Mouse (Mus musculus) limb, embryonic 10.5 days (tissue): ENCODE measurements around the gene Tapt1. TPM values are rescaled to one million over a fixed set of nuclear protein-coding genes. Genes with fewer than 3 reads are reported as not detected.
"Not testable (repeated sequence)": the region's sequence is repeated elsewhere in the genome, so short reads cannot be mapped to it uniquely, and the experiment has no call there.

ENCODE experiments used
- DNase-seq: peaks from one replicate; pipeline ENCODE4 v3.0.0-alpha.2; 2017; ENCODE audit warnings: low spot score
- H3K27ac ChIP-seq: fragments of 300-500 bp; sonication (generic); 2 replicates; pipeline ENCODE4 v1.5.1; 2016; ENCODE audit warnings: mild to moderate bottlenecking
- H3K27me3 ChIP-seq: fragments of 300-500 bp; sonication (generic); 2 replicates; pipeline ENCODE4 v1.6.1; 2016; ENCODE audit warnings: low read depth, mild to moderate bottlenecking; ENCODE audit not compliant: poor library complexity, severe bottlenecking
- H3K36me3 ChIP-seq: fragments of 300-500 bp; sonication (generic); 2 replicates; pipeline ENCODE4 v1.6.1; 2016; ENCODE audit warnings: mild to moderate bottlenecking, moderate library complexity
- H3K4me1 ChIP-seq: fragments of 300-500 bp; sonication (generic); 2 replicates; pipeline ENCODE4 v1.6.1; 2016
- H3K4me3 ChIP-seq: fragments of 300-500 bp; sonication (generic); 2 replicates; pipeline ENCODE4 v1.5.1; 2016; ENCODE audit warnings: mild to moderate bottlenecking, moderate library complexity
- H3K9me3 ChIP-seq: fragments of 300-500 bp; sonication (generic); replicated peaks from 2 replicates; pipeline ENCODE4 v1.6.1; 2016; ENCODE audit warnings: mild to moderate bottlenecking
- WGBS: fragments of 180-500 bp; shearing (Covaris S2); methylation state at CpG from one replicate; pipeline ENCODE4 v1.1.7; 2016; 5-methylcytosine and 5-hydroxymethylcytosine counted together
- polyA plus RNA-seq: library from polyadenylated mRNA; unstranded; fragments of >200 nt; fragmentation: Nextera tagmentation; extraction: Ambion mirVana; gene quantifications from 2 replicates; pipeline ENCODE4 v1.2.1, GENCODE M21; 2016

The Tapt1 gene
- polyA plus RNA-seq: 30.5 and 32.4 TPM in 2 replicates

DNA sequence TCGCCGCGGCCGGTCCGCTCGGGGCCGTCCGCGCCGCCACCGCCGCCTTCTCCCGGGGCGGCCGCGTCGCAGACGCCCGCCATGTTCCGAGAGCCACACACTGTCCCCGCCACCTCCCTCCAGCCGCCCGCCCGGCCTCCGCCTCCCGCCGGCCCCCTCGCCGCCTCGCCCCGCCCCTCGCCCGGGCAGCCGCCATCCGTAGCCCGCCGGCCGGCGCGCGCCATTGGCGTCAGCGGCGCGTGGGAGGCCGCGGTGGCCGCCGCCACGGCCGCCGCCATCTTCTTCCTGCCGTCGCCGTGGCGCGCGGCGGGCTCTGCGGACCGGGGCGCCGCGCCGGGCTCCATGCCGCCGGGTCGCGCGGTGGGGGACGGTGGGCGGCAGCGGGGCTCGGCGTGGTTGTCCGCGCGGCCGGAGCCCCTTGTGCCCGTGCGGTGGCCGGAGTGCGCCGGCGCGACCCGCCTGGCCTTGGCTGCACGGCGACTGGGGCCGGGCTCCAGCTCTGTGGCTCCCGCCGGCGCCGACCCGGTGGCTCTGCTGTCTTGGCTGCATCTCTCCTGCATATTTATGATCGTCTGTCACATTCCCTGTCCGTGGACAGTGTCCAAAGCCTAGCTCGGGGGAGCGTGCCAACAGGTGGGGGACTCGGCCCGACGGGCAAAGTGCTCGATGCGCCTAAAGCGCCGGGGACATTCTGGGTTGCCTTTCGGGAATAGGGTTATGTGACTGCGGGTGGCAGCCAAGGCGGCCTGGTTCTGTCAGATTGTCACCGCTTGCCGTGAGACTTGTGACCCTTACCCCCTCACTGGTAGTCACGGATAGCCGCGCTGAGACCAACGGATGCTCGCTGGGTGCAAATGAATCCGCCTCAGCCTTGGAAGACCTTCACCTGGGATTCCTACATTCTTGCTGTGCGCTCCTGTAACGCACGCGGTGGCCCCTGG is at the start of gene Tapt1:
Gene Tapt1, minus strand, starts transcription at position 106 of the 941 bp plus-strand sequence.
- H3K27me3 ChIP-seq: no peaks in the 10 kb centered on the region
- H3K36me3 ChIP-seq: peaks cover 6% of the 10 kb centered on the region; the same call in 1 of the 2 replicates
- DNase-seq: peak; percentile 88
- H3K9me3 ChIP-seq: no peaks in the 10 kb centered on the region
- peak within 1 kb of the TSS; percentile 94 for H3K4me3 ChIP-seq
- H3K27ac ChIP-seq: peak within 1 kb of the TSS; percentile 99
- WGBS: under 1% methylated on average over 113 of the region's 121 CpGs
- H3K4me1 ChIP-seq: peaks cover 34% of the 10 kb centered on the region

DNA sequence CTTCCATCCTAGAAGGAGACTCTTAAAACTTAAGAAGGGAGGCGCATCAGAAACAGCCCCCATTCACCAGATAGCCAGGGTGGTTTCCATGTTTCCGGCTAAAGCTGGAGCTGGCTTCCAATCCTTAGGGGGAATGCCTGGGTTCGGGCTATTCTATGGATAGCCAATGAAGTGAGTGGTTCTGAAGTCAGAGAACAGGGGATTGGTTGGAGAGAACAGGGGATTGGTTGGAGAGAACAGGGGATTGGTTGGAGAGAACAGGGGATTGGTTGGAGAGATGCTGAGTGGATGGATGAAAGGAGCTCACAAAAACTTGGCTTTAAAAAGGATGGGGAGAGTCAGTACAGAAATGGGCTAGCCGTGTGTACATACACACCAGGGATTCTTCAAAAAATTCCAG is 45.1 kb upstream of the Tapt1 start:
- no peaks in the 10 kb centered on the region for H3K36me3 ChIP-seq
- no peaks in the 10 kb centered on the region for H3K27me3 ChIP-seq
- DNase-seq: no peak
- 89% methylated on average over 4 of the region's 4 CpGs for whole genome bisulfite sequencing
- no peak overlapping the region for H3K4me3 ChIP-seq
- no peaks in the 10 kb centered on the region for H3K4me1 ChIP-seq
- H3K9me3 ChIP-seq: no peaks in the 10 kb centered on the region
- H3K27ac ChIP-seq: no peak overlapping the region

DNA sequence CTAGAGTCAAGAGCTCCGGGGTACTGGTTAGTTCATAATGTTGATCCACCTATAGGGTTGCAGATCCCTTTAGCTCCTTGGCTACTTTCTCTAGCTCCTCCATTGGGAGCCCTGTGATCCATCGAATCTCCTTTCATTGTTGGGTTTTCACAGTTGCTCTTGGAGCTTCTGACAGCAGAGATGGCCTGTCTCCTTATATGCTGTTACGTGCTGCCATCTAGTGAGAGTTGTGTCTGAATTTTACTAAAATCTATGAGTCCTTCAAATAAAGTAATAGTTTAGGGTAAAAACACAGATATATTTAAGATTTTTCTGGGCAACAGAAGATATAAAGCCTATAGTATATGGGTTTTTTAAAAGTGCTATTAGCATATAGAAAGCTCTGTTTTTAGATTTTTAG is 42.1 kb upstream of the Tapt1 start:
- not testable (repeated sequence) for H3K9me3 ChIP-seq, H3K4me1 ChIP-seq, DNase-seq, H3K27ac ChIP-seq, H3K36me3 ChIP-seq, H3K4me3 ChIP-seq, H3K27me3 ChIP-seq
- WGBS: 76% methylated on average over 3 of the region's 3 CpGs

DNA sequence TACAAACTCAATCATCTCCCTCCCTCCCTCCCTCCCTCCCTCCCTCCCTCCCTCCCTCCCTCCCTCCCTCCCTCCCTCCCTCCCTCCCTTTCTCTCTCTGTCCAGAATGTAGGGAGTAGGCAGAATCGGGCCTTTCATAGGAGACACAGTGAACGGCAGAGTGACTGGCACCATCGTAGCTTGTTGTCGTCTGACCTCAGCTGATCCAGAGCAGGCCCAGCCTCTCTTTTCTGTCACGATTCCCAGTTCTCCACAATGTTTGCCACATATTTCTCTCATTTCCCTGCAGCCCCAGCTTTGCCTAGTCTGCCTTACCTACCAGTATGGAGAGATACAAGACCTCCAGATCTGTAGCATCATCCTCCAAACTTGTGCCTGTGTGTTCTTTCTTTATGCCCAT is 35.3 kb upstream of the Tapt1 start:
- Histone ChIP-seq H3K4me1 (no peaks in the 10 kb centered on the region), H3K9me3 (no peaks in the 10 kb centered on the region), H3K27me3 (no peaks in the 10 kb centered on the region), H3K36me3 (no peaks in the 10 kb centered on the region), H3K4me3 (no peak overlapping the region), H3K27ac (no peak overlapping the region)
- no peak for DNase-seq
- 85% methylated on average over 5 of the region's 5 CpGs for WGBS

DNA sequence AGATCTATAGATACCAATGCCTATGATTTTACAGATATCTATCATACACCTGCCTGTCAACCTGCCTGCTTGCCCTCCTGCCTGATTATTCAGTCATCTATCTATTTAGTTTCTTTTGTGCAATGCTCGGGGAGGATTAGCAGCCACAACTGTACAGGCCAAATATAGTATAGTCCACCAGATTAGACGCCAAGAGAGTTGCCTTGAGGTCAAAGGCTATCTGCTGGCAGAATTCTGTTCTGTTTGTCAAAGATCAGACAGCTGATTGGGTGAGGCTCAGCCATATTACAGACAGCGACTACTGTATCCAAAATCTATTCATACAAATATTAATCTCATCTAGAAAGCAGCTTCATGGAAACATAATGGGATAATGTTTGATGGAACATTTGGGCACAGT is 34.7 kb upstream of the Tapt1 start:
- no peak overlapping the region for H3K27ac ChIP-seq
- H3K36me3 ChIP-seq: no peaks in the 10 kb centered on the region
- H3K4me1 ChIP-seq: no peaks in the 10 kb centered on the region
- WGBS: 76% methylated on average over 3 of the region's 3 CpGs
- no peak overlapping the region for H3K4me3 ChIP-seq
- no peak for DNase-seq
- H3K9me3 ChIP-seq: no peaks in the 10 kb centered on the region
- H3K27me3 ChIP-seq: no peaks in the 10 kb centered on the region

DNA sequence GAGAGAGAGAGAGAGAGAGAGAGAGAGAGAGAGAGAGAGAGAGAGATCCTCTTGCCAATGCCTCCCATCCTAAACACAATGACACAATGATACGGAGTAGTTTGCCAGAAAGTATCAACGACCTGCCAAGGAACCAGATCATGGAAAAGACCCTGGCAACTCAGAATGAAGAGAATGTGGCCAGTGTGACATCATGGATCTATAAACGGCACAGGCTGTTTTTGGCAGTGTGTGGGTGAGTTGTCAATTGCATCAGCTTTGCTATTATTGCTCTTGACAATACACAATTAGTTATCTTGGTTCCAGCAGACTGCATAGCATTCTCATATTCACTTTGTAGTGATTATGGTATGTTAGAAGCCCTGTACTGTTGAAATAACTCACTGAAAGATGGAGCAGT is 33.3 kb upstream of the Tapt1 start:
- H3K9me3 ChIP-seq: no peaks in the 10 kb centered on the region
- WGBS: 91% methylated on average over 3 of the region's 3 CpGs

DNA sequence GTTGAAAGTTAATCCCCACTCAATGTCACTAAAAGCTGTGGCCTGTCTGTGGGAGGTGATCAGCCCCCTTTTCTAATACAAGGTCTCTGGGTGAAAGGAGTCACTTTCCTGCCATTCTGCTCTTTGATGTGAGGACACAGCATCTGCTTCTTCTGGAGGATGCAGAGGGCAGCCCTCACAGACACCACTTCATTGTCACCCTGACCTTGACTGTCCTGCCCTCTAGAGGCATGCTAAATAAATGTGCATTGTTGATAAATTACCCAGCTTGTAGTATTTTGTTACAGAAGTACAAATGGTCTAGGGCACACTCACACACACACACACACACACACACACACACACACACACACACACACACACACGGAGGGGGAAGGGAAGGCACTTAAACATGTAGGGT is 31.7 kb upstream of the Tapt1 start:
- H3K4me1 ChIP-seq: no peaks in the 10 kb centered on the region
- H3K36me3 ChIP-seq: no peaks in the 10 kb centered on the region
- no peak overlapping the region for H3K27ac ChIP-seq
- no peak for DNase-seq
- no peak overlapping the region for H3K4me3 ChIP-seq
- 40% methylated on average over 1 of the region's 1 CpGs for WGBS
- H3K27me3 ChIP-seq: no peaks in the 10 kb centered on the region
- H3K9me3 ChIP-seq: no peaks in the 10 kb centered on the region

More for the DNA sequence above, 33.3 kb upstream of the Tapt1 start:
- Histone ChIP-seq H3K4me3 (no peak overlapping the region), H3K27me3 (no peaks in the 10 kb centered on the region), H3K4me1 (no peaks in the 10 kb centered on the region), H3K36me3 (no peaks in the 10 kb centered on the region), H3K27ac (no peak overlapping the region)
- DNase-seq: no peak

DNA sequence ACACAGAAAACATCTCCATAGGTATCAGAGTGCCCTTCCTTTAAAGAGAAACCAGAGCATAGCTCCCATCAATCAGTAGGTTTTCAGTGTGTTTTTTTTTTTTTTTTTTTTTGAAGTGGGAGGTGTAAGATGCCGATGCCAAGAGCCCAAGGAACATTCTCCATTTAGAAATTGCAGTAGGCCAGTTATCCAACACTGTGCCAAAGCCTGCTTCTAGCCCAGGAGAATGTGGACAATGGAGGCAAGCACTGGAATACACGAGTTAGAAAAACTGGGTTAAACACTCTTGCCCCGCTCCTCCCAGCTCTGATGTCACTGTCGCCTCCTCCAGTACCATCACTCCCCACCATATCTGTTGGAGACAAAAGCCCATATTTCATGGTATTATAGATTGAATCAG is 31.0 kb upstream of the Tapt1 start:
- no peak for DNase-seq

DNA sequence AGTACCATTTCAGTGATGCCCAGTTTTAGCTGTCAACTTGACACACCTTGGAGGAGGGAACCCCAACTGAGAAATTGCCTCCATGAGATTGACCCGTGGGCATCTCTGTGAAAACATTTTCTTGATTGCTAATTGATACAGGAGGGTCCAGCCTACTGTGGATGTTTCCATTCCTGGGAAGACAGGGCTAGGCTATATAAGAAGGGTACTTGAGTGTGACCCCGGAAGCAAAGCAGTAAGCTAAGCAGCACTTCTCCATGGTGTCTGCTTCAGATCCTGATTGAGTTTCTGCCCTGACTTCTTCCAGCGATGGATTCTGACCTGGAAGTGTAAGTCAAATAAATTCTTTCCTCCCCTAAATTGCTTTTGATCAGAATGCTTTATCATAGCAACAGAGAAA is 30.1 kb upstream of the Tapt1 start:
- no peaks in the 10 kb centered on the region for H3K27me3 ChIP-seq
- H3K4me3 ChIP-seq: no peak overlapping the region
- no peaks in the 10 kb centered on the region for H3K9me3 ChIP-seq
- no peaks in the 10 kb centered on the region for H3K36me3 ChIP-seq
- 86% methylated on average over 3 of the region's 3 CpGs for WGBS
- DNase-seq: no peak
- H3K27ac ChIP-seq: no peak overlapping the region
- no peaks in the 10 kb centered on the region for H3K4me1 ChIP-seq

More for the DNA sequence above, 31.0 kb upstream of the Tapt1 start:
- Histone ChIP-seq H3K9me3 (no peaks in the 10 kb centered on the region), H3K27me3 (no peaks in the 10 kb centered on the region), H3K27ac (no peak overlapping the region), H3K4me1 (no peaks in the 10 kb centered on the region), H3K4me3 (no peak overlapping the region), H3K36me3 (no peaks in the 10 kb centered on the region)
- 89% methylated on average over 4 of the region's 4 CpGs for WGBS

DNA sequence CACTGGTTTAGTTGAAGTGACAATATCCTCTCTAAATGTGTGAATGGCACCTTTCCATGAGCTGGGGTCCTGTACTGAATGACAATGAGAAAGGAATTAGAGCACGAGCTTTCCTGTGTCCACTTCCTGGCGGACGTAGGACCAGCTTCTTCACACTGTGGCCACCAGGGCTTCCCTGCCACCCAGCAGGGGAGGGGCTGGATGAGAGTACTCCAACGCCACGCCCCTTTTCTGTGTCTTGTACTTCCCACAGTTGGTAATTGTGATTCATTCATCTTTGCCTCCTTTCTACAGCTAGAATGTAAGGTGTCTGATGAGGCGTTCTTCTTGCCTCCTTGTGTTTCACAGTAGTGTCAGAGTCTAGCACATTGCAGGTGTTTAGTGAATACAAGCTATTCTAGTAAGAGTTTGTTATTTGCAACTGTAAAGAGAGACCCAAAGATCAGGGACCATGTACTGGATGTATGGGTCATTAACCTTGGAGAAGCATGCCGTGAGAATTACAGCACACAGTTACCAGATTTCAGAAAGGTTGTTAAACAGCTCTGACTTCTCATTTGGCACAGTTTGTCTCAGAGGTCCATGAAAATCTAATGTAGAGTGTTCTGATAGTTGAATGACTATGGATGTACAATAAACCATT is 29.5 kb upstream of the Tapt1 start:
- Histone ChIP-seq H3K36me3 (no peaks in the 10 kb centered on the region), H3K27me3 (no peaks in the 10 kb centered on the region), H3K4me1 (no peaks in the 10 kb centered on the region), H3K27ac (no peak overlapping the region), H3K9me3 (no peaks in the 10 kb centered on the region), H3K4me3 (no peak overlapping the region)
- no peak for DNase-seq
- 83% methylated on average over 7 of the region's 7 CpGs for WGBS

DNA sequence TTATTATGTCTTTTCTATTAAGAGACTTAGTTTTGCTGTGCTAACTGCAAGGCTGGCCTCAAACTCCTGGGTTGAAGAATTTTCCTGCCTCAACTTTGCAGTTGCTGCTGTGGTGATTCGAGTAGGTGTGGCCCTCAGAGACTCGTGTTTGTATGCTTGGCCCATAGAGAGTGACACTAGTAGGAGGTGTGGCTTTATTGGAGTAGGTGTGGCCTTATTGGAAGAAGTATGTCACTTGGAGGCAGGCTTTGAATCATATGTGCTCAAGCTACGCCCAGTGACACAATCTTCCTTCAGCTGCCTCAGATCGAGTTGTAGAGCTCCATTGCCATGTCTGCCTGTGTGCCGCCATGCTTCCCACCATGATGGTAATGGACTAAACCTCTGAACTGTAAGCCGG is 27.0 kb upstream of the Tapt1 start:
- WGBS: 91% methylated on average over 6 of the region's 6 CpGs
- no peaks in the 10 kb centered on the region for H3K4me1 ChIP-seq
- H3K4me3 ChIP-seq: no peak overlapping the region
- H3K27ac ChIP-seq: no peak overlapping the region
- no peak for DNase-seq
- no peaks in the 10 kb centered on the region for H3K27me3 ChIP-seq
- no peaks in the 10 kb centered on the region for H3K36me3 ChIP-seq
- no peaks in the 10 kb centered on the region for H3K9me3 ChIP-seq

DNA sequence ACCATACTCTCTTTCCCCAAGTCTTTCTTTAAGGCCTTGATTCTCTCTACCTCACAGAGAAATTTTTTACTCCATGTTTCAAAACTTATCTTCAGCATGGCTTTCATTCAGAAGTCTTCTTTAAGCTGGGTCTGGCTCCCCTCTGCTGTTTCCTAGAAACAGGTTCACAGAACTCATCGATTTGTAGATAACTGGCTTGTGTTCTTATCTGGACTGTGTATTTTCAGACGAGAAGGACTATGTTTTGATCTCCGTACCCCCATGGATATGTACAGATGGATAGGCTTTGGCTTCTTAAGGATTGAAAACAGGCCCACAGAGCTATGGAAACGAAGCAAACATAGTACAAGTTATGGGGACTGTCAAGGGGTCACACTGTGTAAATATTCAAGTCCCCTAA is 26.0 kb upstream of the Tapt1 start:
- H3K27me3 ChIP-seq: no peaks in the 10 kb centered on the region
- H3K27ac ChIP-seq: no peak overlapping the region
- DNase-seq: peak; percentile 3
- H3K4me3 ChIP-seq: no peak overlapping the region
- WGBS: 83% methylated on average over 4 of the region's 4 CpGs
- no peaks in the 10 kb centered on the region for H3K4me1 ChIP-seq
- H3K9me3 ChIP-seq: no peaks in the 10 kb centered on the region
- H3K36me3 ChIP-seq: no peaks in the 10 kb centered on the region

DNA sequence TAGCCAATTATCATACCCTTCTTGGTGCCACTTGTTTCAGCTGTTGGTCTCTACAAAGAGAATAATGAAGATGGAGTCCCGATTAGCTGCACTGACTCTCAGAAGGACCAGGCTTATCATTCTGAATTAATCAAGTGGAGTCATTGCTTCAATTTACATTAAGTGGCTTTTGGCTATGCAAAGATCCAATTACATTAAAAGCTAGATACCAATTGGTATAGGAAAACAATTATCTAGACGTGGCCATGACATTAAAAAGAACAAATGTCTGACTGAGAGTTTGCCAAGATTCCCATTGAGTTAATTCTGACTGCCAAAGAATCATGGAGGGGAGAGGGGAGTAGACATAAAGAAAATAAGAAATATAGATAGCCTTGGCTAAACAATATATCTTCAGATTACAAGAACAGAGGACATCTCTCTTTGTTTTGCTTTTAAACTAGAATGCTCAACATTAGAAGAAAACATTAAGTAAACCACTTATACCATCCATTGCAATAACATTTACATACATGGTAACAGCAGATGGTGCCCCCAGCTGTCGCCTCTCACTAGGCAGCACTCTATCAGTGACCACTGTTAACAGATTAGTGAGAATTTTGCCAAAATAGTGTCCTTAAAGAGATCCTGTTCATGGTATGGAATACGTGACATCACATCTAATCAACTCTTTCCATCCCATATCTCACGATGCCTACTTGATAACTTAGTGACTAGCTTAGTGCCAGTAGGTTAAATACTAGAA is 24.0 kb upstream of the Tapt1 start:
- H3K27me3 ChIP-seq: no peaks in the 10 kb centered on the region
- no peaks in the 10 kb centered on the region for H3K9me3 ChIP-seq
- DNase-seq: no peak
- no peaks in the 10 kb centered on the region for H3K36me3 ChIP-seq
- peaks cover 10% of the 10 kb centered on the region for H3K4me1 ChIP-seq
- no peak overlapping the region for H3K4me3 ChIP-seq
- WGBS: 91% methylated on average over 5 of the region's 5 CpGs
- no peak overlapping the region for H3K27ac ChIP-seq
